Mouse (Mus musculus) layer of hippocampus, postnatal 25 days (tissue): ENCODE data around the gene Nucks1. TPM values are rescaled to one million over a fixed set of nuclear protein-coding genes. Genes with fewer than 3 reads are reported as not detected.

Experiments
- DNase-seq, 2 experiments: peaks; one replicate each; pipeline ENCODE4 v3.0.0; 2022; ENCODE audit warnings: mixed read lengths in 2 of 2, low spot score in 1 of 2; ENCODE audit errors: extremely low spot score in 1 of 2
- total RNA-seq, 2 experiments: library from RNA; stranded (reverse); gene quantifications; 2 replicates each; pipeline ENCODE4 v1.2.3; 2021

The Nucks1 gene
- total RNA-seq, 2 experiments from 2014 or later: 150 to 157 TPM

DNA sequence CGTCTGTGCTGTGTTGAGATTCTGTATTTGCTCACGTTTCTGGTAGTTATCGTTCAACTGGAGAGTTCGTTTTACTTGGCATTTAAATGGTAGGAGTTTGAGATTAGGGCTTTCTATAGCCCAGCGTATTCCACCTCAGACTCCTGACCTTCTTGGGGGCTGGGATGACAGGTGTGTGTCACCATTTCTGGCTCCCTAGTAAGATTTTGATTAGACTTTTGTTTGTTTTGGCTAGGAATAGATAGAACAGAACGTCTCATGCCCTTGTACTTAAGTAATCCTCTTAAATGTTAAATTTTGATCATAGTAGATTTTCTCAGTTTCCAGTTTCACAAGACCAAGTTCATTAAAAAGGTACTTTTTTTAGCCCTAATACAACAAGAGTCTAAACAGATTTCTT, 7.3 kb downstream of the Nucks1 start:
- DNase-seq: no peak

DNA sequence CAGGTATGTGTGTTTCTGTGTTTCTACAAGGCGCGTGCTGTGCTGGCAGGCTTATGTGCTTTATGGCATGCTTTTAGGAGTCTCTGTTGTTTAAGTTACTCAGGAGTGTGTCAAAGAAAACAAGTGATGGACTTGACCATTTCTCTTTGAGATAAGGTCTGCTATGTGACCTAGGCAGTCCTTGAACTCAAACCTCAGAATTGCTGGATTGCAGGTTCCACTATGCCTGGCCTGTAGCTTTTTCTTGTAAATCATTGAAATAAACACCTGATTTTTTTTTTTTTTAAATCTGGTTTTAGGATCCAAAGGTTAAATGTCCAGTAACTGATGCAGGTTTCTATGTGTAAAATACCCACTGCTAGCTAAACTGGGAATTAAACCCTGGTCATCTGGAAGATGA, 8.7 kb downstream of the Nucks1 start:
- DNase-seq: no peak

DNA sequence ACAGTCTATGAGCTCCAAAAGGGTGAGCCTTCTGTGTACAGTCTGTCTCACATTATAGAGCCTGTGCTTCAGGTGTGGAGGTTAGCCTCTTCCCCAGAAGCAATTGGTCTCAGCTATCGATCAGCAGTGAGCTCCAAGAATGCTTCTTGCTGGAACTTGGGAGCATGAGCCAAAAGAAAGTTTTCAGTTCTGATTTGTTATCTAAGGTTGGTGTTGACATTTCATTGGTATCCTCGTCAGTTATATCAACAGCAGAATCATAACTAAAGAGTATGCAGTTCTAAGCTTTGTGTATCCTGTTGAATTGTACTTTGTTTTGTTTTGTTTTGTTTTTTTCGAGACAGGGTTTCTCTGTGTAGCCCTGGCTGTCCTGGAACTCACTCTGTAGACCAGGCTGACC, 11.8 kb downstream of the Nucks1 start:
- DNase-seq: no peak

DNA sequence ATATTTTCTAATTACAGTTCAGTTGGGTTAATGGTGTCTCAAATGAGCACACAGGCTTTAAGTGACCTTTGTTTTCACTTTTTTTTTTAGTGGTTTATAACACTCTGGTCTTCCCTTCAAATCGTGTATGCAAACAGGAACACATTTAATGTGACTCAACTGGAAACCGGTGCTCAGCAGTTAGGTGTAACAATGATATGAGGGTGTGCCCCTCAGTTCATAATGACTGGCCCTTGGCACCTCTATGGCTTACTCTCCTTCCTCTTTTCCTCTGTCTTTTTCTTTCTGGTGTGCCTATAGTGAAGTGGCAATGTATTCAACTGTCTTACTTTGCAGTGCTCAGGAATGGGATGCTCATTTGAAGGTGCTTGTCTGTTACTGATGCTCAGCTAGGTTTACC, 23.1 kb downstream of the Nucks1 start:
- no peak for DNase-seq

DNA sequence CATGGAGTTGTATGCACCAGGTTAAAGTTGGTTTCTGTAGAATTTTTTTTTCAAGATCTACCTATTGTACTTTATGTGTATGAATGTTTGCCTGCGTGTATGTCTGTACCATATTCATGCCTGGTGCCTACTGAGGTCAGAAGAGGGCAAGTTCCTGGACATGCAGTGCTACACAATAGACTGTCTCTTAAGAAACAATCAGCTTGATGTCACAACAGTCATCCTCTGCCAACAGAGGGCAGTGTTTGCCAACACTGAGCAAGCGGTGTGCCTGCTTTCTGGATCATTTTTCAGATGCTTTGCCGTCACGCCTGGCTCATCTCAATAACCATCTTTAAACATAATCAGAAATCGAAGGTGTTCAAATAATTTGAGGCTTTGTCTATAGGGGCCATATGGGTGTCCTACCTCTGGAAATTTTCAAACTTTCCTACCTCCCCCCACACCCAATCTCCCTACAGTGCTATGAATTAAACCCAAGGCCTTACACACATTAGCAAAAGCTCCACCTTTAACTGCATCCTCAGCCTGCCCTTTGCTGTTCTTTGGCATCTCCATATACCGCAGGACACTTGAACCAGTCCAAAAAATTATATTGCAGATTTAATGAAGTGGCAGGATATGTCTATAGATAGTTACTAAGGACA, 27.4 kb downstream of the Nucks1 start:
- DNase-seq: peak; percentile 39 to 69

DNA sequence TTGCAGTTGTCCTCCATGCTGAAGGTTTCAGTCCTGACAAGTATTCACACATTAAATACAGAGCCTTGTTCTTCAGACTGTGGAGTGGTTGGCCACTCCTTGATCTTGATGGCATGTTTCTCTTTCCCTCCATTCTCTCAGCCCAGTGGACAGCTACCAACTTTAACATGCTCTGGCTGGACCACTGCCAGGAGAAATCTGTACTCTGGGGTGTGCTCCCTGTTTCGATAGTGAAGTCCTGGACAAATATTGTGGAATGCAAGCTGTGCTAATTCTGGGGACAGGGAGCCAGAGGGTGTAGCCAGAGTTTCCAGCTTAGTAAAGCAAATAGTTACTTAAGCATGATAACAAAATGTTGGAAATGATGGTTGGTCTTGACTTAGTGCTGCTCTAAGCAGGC, 28.5 kb downstream of the Nucks1 start:
- DNase-seq: no peak

DNA sequence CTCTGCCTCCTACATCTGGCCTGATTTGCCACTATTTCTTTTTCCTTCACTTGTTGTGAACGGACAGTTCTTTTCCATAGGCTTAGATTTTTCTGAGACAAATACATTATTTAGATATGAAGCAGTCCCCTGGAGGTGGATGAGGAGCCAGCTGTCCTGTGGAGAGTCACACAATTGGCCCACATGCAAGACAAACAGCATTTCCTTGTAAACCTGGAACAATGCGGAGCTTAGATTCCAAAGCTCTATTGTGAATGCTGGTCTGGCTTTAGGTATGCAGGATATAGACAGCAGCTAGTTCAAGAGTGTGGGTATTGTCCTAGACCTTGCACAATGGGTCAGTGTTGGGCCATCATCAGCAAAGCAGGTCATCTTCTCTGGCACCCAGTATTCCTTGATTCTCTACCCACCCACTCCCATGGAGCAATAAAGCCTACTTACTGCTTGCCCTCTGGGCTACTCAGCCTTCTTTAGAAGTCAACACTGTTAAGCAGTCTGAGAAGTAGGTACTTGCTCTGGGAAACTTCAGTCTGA, 30.4 kb downstream of the Nucks1 start:
- DNase-seq: no peak

DNA sequence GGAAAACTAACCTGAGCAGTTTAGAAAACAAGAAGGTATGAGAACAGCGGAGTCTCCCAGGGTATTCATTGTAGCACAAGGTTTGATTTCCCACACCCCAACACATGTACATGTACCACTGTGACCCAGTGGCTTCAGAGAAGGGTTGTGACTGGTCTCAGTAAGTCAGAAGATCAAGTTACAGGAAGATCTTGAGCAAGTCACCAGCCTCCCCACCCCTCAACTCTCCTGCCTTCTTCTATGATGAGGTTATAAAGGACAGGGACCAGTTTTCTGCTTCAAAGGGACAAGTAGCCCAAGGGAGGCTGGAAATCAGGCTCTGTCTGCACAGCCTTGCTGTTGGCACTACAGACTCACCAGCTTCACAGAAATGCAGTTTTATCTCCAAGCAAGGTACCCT, 31.2 kb downstream of the Nucks1 start:
- no peak for DNase-seq

DNA sequence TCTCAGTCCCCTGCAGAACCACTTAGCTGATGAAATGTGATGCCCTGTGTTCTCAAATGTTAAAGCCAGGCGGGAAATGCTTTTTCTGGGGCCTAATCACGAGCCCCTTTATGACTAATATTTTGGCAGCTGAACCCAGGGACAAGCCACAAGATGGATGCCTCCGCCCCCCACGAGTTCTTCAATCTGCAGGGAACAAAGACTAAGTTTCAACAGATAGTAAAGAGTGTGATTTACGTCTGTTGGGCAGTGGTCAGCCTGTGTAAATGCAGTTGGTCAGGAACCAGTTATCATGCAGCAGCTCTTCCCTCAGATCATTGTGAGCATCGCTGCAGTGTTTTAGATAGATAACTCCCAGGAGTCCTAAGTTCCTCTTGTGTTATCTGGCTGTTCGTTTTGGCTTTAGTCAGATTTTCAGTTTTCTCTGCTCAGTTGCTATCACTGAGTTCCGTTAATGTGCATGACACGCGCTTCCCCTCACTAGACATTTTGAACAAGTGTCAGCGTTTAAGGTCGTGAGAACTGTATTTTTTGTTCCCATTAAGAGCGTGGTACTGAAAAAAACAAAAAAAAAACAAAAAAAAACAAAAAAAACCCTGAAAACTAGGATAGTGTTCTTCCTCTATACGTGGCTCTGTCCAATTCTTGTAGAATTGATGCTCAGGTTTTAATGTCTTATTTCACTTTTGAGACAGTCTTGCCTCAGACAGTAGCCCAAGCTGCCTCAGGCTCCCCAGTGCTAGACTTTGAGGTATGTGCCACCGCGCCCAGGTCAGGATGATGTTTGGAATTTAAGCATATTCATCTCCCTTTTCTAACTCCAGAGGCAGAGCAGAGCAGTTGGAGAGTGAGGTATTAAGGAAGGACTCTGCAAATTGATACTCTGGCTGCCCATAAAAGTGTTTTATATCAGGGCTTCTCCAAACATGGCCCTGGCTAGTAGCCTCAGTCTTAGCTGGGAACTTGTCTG, 32.6 kb downstream of the Nucks1 start:
- DNase-seq: no peak

DNA sequence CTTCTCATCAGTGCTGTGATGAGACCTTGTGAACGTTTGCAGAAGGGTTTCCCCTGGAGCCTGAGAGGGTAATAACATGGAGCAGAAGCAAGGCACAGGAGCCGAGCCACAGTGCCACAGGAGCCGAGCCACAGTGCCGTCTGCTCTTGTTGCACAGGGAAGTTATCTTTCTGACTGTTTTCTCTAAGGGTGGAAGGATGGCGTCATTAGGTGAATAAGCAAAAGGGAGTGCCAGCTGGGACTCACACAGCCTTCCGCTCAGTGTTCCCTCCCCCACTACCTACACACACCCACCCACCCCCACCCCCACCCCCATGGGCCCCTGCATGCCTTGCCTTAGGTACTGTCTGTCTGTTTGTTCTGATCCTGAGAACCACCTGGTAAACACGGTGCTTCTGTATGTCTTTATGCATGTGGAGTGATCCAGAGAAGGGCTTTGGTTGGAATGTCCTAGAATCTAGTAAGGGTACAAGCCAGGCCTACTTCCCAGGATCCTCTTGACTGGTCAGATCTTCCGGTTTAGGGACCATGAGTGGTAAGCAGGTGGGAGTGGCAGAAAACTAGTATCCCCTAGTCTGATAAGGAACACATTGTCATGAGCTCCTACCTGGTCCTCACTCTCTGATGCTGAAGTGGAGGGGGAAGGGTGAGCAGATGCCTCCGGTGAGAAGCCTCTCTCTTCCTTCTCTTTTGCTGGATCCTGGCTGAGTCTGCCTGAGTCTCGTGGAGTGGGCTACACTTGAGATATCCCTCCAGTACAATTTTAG, 35.5 kb downstream of the Nucks1 start:
- no peak for DNase-seq

DNA sequence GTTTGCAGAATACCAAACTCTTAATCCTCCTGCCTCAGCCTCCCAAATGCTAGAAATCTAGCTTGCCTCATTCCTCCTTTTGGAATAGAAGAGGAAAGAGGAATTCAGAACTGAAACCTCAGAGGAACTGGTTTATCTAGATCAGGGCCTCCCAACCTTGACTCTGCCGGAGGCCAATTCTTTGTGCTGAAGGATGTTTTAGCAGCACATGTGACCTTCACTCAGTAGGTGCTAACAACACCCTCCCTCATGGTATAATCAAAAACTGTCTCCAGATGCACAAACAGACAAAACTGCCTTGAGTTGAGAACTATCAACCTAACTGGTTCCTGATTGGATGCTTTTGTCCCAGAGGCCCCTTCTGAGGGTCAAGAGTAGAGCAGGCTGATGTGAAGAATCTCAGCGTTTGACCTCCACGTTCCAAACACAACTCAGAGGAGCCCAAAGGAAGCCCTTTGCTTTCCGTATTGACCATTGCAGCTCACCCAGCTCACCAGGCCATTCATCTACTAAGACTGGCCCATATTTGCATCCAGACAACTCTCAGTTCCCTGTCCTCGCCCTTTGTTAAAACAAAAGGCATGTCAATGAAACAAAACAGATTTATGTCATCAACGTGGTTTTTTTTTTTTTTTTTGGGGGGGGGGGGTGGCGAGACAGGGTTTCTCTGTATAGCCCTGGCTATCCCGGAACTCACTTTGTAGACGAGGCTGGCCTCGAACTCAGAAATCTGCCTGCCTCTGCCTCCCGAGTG, 36.3 kb downstream of the Nucks1 start:
- no peak for DNase-seq

DNA sequence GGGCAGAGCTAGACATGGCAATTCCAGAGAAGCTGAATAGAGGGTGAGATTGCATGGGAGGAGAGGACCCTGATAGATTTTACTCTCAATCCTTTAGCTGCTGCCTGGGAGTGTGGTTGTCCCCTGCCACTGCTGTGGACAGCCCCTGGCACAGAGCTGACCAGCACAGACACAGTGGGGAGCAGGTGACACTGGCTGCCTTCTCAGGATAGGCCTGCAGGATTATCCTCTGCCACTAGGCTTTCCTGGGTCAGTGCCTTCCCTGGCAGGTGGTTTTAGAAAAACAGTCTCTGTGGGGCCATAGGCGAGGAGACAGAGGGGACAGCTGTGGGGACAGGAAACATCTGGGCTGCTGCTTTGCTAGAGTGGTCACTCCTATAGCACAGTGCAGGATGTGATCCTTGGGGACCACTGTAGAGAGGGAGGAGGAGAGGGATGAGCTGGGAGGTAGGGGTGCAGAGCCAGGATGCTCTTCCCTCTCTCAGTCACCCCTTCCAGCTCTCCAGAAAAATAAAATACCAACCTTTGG, 37.7 kb downstream of the Nucks1 start:
- DNase-seq: no peak

DNA sequence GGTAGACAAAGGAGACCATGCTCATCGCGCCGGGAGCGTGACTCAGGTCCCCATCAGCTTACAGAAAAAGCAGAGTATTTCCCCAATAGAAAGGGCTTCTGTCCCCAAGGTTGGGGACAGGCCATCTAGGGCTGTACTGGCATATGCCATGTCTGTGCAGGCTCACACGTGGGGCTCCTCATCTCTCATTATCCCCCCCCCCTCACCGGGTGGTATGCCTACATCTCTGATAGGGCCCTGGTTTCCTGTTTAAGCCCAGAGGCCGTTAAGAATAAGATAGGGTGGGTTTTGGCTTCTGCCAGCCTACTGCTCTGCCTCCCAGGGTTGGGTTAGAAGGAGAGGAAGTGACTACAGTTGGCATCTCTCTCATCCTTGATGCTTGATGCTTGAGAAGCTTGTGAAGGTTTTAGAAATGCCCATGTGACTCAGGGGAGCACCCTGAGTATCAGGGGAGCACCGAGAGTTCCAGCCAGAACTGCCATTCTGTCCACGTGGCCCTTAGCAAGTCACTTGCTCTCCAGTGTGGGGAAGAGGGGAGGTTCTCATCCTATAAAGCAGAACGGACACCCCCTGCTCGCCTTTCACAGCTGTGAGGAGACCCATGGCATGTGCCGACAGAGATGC, 44.0 kb downstream of the Nucks1 start:
- no peak for DNase-seq

DNA sequence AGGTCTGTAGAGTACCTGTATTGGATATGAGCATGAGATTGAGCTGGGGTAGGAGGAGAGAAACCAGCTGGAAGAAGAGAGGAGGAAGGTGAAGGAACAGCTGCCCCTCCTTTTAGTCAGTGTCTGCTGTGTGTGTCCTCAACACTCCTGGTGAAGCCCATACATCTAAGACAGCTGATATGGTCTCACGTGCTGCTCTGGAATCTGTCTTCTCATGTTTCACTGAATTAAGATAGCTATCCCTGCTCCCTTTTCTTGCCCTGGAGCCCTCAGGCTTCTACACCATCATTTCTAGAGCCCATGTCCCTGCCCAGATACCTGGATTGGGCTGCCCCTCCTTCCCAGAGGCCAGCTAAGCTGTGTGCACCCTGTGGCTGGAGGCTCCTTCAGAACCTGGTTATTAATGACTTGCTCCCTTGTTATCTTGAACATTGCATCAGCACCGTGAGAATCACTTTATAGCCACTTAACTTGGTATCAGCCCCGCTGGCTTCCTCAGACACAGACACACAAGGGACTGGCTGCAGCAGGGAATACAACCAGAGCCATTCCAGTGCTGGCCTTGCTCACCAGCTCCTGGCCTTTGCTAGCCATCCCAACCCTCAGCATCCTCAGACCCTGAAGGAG, 44.9 kb downstream of the Nucks1 start:
- no peak for DNase-seq

DNA sequence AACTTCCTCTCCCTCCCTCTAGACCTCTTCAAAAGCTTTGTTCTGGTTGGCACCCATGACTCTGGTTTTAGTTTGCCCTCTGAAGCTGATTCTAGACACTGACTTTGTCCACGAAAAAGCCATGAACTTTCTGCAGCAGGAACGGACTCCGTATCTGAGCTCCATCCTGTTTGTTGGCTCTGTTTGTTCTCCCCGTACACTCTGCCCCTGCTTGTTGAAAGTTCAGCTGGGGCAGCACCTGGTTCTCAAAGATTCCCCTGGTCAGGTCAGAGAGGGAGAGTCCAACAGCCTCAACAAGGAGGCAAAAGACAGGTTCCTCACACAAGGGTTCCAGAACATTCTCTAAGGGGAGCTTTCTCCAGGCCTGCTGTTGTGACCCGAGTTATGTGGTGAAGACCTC, 47.1 kb downstream of the Nucks1 start:
- no peak for DNase-seq

DNA sequence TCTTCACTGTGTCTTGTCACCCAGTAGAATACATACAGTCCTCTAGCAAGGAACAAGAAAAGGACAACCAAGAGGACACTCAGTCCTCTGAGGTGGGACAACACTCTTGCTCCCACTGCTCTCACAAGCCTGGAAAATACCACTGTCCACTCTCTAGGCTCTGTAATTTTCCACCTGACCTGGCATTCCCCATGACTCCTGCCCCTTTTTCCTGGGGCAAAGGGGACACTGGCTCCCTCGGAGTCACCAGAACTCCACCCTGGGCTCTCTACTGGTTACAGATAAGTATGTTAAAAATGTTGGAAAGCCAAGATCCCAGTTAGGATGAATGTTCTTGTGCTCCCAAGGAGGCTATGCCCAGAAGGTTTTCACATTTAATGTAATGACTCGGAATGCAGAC, 50.7 kb downstream of the Nucks1 start:
- no peak for DNase-seq

DNA sequence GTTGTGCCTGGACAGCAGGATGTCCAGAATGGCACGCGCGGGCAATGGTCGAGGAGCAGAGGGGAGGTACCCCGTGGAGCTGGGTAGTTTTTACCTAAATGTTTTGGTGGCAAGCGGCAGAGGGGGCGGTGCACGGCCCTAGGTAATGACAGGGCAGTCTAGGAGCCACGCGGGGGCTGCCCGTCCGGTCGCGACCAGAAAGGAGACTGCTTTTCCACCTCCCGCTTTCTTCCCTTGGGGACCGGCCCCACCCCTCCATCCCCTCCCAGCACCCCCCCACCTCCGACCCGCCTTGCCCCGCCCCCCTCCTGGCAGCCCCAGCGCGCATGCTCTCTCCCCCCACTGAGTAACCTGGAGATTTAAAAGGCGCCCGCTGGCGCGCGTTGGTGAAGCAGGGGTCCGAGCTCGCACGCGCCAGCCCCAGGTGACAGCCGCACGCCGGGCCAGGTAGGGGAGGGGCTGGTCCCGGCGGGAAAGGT, 52.3 kb downstream of the Nucks1 start, which contains the start of gene Slc45a3:
Slc45a3 (plus strand) TSS at position 362 of the 479 bp plus-strand sequence.
- DNase-seq: peak in 1 of 2 experiments; percentile 17

DNA sequence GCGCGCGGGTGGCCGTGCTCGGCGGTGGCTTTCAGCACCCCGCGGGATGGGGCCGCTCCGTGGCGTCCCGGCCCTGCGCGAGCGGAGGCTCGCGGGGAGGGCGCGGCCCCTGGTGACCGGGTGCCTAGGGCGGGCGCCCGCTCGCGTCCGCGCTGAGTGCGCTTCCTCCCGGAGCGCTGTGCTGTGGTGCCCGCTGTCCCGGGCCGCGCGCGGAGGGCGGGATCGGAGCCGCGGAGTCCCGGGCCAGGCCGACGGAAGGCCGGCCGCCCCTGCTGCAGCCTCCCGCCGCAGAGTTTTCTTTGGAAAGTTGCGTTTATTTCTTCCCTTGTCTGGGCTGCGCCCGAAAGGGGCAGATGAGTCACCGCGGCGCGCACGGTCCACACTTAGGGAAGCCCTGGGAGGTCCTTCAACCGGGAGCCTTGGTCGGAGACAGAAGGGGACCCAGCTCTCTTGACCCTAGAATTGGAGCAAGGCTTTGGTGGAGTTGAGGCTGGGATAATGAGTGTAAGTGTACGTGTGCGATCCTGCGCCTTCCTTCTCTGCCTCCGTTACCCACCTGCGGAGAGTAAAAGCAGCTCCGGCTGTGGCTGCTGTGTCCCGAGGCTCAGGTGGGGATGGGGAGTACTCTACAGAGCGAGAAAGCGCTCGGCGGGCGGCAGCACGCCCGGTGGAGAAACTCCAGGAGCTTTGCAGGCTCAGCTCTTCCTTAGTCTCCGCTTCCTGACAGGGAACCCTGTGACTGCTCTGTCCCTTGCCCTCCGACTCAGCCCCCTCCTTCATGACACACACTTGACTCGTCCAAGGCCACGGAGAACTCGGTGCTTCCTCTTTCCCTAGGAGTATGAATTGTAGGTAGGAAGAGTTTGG, 53.0 kb downstream of the Nucks1 start:
- DNase-seq: no peak
